Mouse (Mus musculus) bone marrow, adult 2 months (tissue): ENCODE results near the gene Rab6b. TPM values are rescaled to one million over a fixed set of nuclear protein-coding genes. Genes with fewer than 3 reads are reported as not detected.

Experiments
- H3K27ac ChIP-seq: fragments of 200-500 bp; 2 replicates; pipeline ENCODE4 v1.5.1; 2012; ENCODE audit warnings: low read depth, mild to moderate bottlenecking, control low read depth, inconsistent platforms, low read length; ENCODE audit not compliant: control insufficient read depth, poor library complexity, insufficient read depth
- H3K4me1 ChIP-seq: fragments of 200-500 bp; 2 replicates; pipeline ENCODE4 v1.6.1; 2011; ENCODE audit warnings: low read length; ENCODE audit not compliant: control insufficient read depth, insufficient read depth
- H3K4me3 ChIP-seq: fragments of 200-500 bp; replicated peaks from 2 replicates; pipeline ENCODE3; 2011; ENCODE audit warnings: mild to moderate bottlenecking, low read depth, low read length, control low read depth; ENCODE audit not compliant: control insufficient read depth
- CTCF ChIP-seq: fragments of 200-500 bp; IDR thresholded peaks from 2 replicates; pipeline ENCODE4 v1.5.1; 2011; ENCODE audit warnings: low read length, control low read depth; ENCODE audit not compliant: control insufficient read depth, insufficient read depth
- POLR2A ChIP-seq: fragments of 200-500 bp; IDR thresholded peaks from 2 replicates; pipeline ENCODE4 v1.6.1; 2011; ENCODE audit warnings: low read depth, mild to moderate bottlenecking, control low read depth, low read length, borderline replicate concordance; ENCODE audit not compliant: control insufficient read depth
- WGBS: fragments of 180-500 bp; shearing (Covaris S2); methylation state at CpG from one replicate; pipeline ENCODE4 v1.1.7; 2018; 5-methylcytosine and 5-hydroxymethylcytosine counted together
- polyA plus RNA-seq: library from polyadenylated mRNA; stranded (reverse); fragments of >200 nt; gene quantifications from 2 replicates; pipeline ENCODE4 v1.2.4, GENCODE M21; 2011; ENCODE audit warnings: low replicate concordance; ENCODE audit not compliant: missing spikeins, insufficient read depth, insufficient read length

Rab6b gene
- polyA plus RNA-seq, 1 experiment = 1.3 TPM

DNA sequence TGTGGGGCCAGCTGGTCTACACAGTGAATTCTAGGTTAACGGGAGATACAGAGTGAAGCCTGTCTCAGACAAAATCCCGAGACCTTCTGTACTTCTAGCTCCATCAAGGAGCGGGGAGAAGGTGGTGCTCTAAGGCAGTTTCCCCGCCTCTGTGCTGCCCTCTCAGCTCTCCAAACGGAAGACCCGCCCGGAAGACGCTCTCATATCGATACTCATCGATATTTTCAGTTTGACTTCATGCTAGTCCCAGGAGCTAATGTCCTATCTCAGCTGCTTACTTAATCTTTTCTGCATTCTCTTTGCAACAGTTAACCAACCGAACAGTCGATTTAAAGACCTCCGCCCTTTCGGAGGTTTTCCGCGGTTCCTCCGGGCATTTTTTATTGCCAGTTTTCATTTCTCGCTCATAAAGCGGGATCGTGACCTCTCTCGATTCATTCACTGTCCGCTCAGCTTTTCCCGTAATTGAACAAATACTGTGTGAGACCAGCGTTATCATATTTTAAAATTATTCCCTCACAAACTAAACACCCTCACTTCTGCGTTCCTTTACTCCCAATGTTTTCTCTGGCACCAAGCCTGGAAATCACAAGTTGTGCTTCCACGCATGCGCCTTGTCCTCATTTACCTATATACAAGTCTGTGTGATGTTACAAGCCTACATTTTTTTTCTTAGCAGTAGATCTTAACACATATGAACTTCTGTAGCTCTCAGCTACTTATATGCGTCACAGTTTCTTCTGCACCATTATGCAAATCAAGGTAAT is 101.2 kb downstream of the Rab6b start:
- 88% methylated on average over 28 of the region's 28 CpGs for WGBS
- no peaks in the 10 kb centered on the region; the same call in 1 of the 2 replicates for H3K4me1 ChIP-seq
- TF ChIP-seq POLR2A (no peak), CTCF (no peak)
- no peak overlapping the region for H3K27ac ChIP-seq
- no peak overlapping the region for H3K4me3 ChIP-seq

DNA sequence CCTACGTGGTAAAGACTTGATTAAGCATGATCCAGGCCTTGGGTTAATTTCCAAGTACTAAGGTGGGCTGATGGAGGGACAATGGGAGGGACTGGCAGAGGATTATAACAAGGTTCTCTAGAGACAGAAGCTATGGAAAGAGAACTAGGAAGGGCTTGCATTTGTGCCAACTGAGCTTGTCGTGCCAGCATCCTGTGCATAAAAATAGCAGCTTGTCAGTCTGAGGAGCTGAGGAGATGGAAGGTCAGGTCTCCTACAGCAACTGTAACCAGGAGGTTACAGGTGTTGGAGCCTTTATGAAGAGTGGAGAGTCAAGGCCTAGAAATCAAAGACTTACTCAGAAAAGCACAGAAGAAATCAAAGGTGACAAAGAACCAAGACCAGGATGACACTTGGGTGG is 102.0 kb downstream of the Rab6b start:
- WGBS = 50% methylated on average over 2 of the region's 2 CpGs
- H3K4me1 ChIP-seq = no peaks in the 10 kb centered on the region
- TF ChIP-seq POLR2A = no peak
- no peak overlapping the region for H3K4me3 ChIP-seq
- no peak overlapping the region for H3K27ac ChIP-seq

DNA sequence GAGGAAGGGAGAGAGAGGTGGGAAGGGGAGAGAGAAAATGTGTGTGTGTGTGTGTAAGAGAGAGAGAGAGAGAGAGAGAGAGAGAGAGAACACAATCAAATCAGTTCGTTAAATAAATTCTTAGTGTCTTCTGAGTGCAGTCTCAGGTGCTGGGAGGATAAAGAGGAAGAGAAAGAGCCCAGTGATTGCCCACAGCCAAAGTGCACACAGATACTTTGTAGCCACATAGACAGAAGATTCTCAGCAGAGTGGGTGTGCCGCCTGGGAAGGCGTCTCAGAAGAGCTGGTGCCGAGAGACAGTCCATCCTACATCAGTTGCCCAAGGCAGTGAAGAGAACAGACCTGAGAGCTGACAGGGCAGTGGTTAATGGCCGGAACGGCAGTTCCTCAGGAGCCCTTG is 102.7 kb downstream of the Rab6b start:
- 82% methylated on average over 6 of the region's 6 CpGs for WGBS

DNA sequence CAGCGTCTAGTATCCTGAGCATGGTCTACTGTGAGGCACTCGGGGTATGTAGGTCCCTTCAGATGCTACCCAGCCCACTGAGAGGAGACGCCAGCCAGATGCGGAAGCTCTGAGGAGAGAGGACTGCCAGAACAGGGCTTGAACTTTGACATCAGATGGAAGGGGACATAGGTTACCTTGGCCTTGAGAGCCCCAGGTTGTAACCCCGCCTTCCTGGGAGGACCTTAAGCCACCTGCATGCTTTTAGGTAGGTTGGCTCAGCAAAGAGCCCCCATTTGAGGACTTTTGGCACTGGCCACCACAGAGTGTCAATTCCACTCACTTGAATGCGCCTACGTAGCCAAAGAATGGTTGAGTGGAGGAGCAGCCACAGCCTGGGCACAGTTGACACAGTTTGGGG is 113.1 kb downstream of the Rab6b start:
- H3K4me3 ChIP-seq = no peak overlapping the region
- WGBS = 92% methylated on average over 7 of the region's 7 CpGs
- no peak for TF ChIP-seq POLR2A
- TF ChIP-seq CTCF = no peak
- no peaks in the 10 kb centered on the region for H3K4me1 ChIP-seq
- no peak overlapping the region for H3K27ac ChIP-seq

More for the DNA sequence above, 102.7 kb downstream of the Rab6b start:
- no peak overlapping the region for H3K4me3 ChIP-seq
- no peak for TF ChIP-seq POLR2A
- TF ChIP-seq CTCF = no peak
- no peaks in the 10 kb centered on the region for H3K4me1 ChIP-seq
- H3K27ac ChIP-seq = no peak overlapping the region

DNA sequence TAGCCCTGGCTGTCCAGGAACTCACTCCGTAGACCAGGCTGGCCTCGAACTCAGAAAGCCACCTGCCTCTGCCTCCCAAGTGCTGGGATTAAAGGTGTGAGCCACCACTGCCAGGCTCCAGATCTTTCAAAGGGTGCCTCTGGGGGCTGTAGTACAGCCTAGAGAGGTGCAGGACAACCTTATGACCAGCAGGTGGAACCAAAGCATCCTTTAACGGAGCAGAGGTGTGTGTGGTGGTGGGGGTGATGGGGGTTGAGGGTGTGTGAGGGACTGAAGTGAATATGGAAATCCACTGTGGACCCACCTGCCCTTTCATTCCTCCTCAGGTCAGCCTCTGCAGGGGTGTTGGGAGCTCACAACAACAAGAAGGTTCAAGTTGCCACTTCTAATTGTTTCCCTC is 113.9 kb downstream of the Rab6b start:
- H3K4me3 ChIP-seq = no peak overlapping the region
- no peaks in the 10 kb centered on the region; the same call in 1 of the 2 replicates for H3K4me1 ChIP-seq
- TF ChIP-seq CTCF = peak; percentile 67
- no peak for TF ChIP-seq POLR2A
- WGBS = 59% methylated on average over 3 of the region's 3 CpGs
- no peak overlapping the region for H3K27ac ChIP-seq

DNA sequence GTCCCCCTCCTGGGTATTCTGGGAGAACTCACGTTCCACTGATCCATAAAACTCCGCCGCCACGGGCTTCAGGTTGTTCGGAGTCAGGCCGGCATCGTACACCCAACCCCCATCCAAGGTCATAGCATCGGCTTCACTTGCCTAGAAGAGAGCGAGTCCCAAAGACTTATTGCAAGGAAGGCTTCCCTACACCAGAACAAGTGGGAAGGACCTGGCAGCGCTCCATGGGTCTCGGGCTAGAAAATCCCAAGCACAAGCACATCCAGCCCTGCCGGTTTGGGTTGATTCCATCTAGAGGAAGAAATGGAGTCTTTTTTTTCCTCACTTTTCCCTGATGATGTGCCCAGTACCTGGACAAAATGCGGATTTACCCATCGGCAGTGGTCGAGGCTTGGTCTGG is 115.2 kb downstream of the Rab6b start:
- 92% methylated on average over 15 of the region's 15 CpGs for WGBS

DNA sequence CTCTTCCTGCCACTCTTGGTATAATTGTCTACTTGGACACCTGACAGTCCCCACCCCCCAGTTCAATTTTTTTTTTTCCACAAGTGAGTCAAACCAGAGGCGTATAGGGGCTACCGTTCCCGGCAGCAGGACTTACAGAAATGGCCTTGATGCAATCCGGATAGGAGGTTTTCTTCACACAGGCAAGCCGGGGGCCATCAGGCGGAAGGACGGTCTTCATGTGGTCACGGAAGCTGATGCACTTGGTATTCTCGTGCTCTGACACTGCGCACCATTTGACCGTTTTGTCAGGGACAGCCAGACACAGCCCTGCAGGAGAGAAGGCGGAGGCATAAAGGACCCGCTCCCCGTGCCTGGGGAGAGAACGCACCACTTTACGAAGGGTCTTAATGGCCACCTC is 116.2 kb downstream of the Rab6b start:
- Histone ChIP-seq H3K4me1 (no peaks in the 10 kb centered on the region; the same call in 1 of the 2 replicates), H3K4me3 (no peak overlapping the region), H3K27ac (no peak overlapping the region)
- WGBS = 86% methylated on average over 16 of the region's 16 CpGs
- TF ChIP-seq CTCF (no peak), POLR2A (no peak)

More for the DNA sequence above, 115.2 kb downstream of the Rab6b start:
- no peak overlapping the region for H3K27ac ChIP-seq
- no peak for TF ChIP-seq CTCF
- no peak for TF ChIP-seq POLR2A
- H3K4me3 ChIP-seq = no peak overlapping the region
- no peaks in the 10 kb centered on the region; the same call in 1 of the 2 replicates for H3K4me1 ChIP-seq

DNA sequence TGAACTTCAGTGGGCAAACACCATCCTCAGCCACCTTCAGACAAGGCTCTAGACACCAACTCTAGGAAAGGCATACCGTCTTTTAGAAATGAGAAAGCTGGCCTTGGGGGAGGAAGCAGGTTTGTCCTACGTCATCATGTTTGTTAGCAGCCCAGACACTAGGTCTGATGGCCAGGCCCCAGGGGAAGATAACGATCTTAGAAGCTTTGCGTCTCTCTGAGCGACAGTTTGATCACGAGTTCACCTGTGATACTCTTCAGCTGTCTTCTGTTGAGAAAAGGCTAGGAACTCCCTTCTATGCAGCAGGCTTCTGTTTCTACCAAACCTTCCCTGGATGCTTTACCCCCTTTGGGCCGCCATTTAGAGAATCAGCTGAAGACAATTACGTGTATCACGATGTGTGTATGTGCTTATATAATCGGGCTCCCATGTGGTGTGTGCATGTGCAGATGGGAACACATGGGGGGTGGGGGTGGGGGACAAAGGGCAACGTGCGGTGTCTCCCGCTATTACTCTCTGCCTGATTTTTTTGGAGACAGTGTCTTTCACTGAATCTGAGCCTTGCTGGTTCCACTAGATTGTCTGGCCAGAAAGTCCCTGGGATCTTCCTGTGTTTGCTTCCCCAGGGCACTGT is 116.9 kb downstream of the Rab6b start:
- Histone ChIP-seq H3K27ac (no peak overlapping the region), H3K4me1 (no peaks in the 10 kb centered on the region; the same call in 1 of the 2 replicates), H3K4me3 (no peak overlapping the region)
- 72% methylated on average over 13 of the region's 13 CpGs for WGBS
- TF ChIP-seq CTCF (no peak), POLR2A (no peak)
